Mouse (Mus musculus) midbrain, embryonic 16.5 days (tissue): ENCODE results near the gene Unc5b. TPM values are rescaled to one million over a fixed set of nuclear protein-coding genes. Genes with fewer than 3 reads are reported as not detected.

Experiments
- ATAC-seq: fragments of 200-750 bp; cut with Nextera tagmentation; 2 replicates; pipeline ENCODE4 v1.8.0; 2017; ENCODE audit warnings: moderate TSS enrichment
- H3K27ac ChIP-seq: fragments of 300-500 bp; sonication (generic); 2 replicates; pipeline ENCODE4 v1.5.1; 2014; ENCODE audit warnings: mild to moderate bottlenecking, low read length, mixed read lengths
- H3K27me3 ChIP-seq: fragments of 300-500 bp; sonication (generic); 2 replicates; pipeline ENCODE4 v1.6.1; 2014; ENCODE audit warnings: low read depth, low read length, mixed read lengths; ENCODE audit not compliant: control insufficient read depth, insufficient read depth
- H3K36me3 ChIP-seq: fragments of 300-500 bp; sonication (generic); 2 replicates; pipeline ENCODE4 v1.6.1; 2014; ENCODE audit warnings: mild to moderate bottlenecking, low read length, moderate library complexity, mixed read lengths; ENCODE audit not compliant: control insufficient read depth, insufficient read depth
- H3K4me1 ChIP-seq: fragments of 300-500 bp; sonication (generic); 2 replicates; pipeline ENCODE4 v1.6.1; 2014; ENCODE audit warnings: mild to moderate bottlenecking, low read length, mixed read lengths; ENCODE audit not compliant: control insufficient read depth, insufficient read depth
- H3K4me2 ChIP-seq: fragments of 300-500 bp; sonication (generic); 2 replicates; pipeline ENCODE4 v1.6.1; 2014; ENCODE audit warnings: mild to moderate bottlenecking, low read length, mixed read lengths
- H3K4me3 ChIP-seq: fragments of 300-500 bp; sonication (generic); 2 replicates; pipeline ENCODE4 v1.5.1; 2014; ENCODE audit warnings: low read depth, mild to moderate bottlenecking, low read length, moderate library complexity, mixed read lengths
- H3K9ac ChIP-seq: fragments of 300-500 bp; sonication (generic); 2 replicates; pipeline ENCODE4 v1.6.1; 2014; ENCODE audit warnings: low read depth, low read length, mixed read lengths
- H3K9me3 ChIP-seq: fragments of 300-500 bp; sonication (generic); replicated peaks from 2 replicates; pipeline ENCODE4 v1.6.1; 2014; ENCODE audit warnings: mild to moderate bottlenecking, low read length, mixed read lengths; ENCODE audit not compliant: control insufficient read depth, poor library complexity, severe bottlenecking
- WGBS: fragments of 180-500 bp; shearing (Covaris S2); extraction: QIAGEN DNeasy Blood & Tissue Kit; methylation state at CpG from one replicate; pipeline ENCODE4 v1.1.7; 2014; 5-methylcytosine and 5-hydroxymethylcytosine counted together
- polyA plus RNA-seq: library from polyadenylated mRNA; unstranded; fragments of >200 nt; fragmentation: Nextera tagmentation; extraction: Ambion mirVana; gene quantifications from 2 replicates; pipeline ENCODE4 v1.2.1, GENCODE M21; 2015

Gene Unc5b
- polyA plus RNA-seq, 1 experiment from 2014 or later: 2.0 TPM

- Histone ChIP-seq H3K9me3 (no peaks in the 10 kb centered on the region), H3K27ac (no peak overlapping the region), H3K9ac (no peak overlapping the region), H3K4me2 (peak overlapping the region; percentile 37), H3K36me3 (no peaks in the 10 kb centered on the region), H3K27me3 (no peaks in the 10 kb centered on the region), H3K4me3 (no peak overlapping the region), H3K4me1 (no peaks in the 10 kb centered on the region; the same call in 1 of the 2 replicates)
- WGBS: 8% methylated on average over 9 of the region's 9 CpGs
- ATAC-seq: peak; percentile 63
Measured at GRCm38 (mm10) chr10:60779628-60780027, 51.8 kb downstream of the Unc5b start.

GRCm38 (mm10) chr10:60778542-60778941 is 52.8 kb downstream of the Unc5b start:
- Histone ChIP-seq H3K36me3 (no peaks in the 10 kb centered on the region), H3K9ac (no peak overlapping the region)
- 64% methylated on average over 12 of the region's 12 CpGs for WGBS

GRCm38 (mm10) chr10:60775473-60775872 is 55.9 kb downstream of the Unc5b start:
- Histone ChIP-seq H3K4me3 (no peak overlapping the region), H3K27ac (no peak overlapping the region), H3K9me3 (no peaks in the 10 kb centered on the region), H3K4me1 (no peaks in the 10 kb centered on the region; the same call in 1 of the 2 replicates), H3K9ac (no peak overlapping the region), H3K4me2 (no peak overlapping the region), H3K36me3 (no peaks in the 10 kb centered on the region), H3K27me3 (no peaks in the 10 kb centered on the region)
- WGBS: 86% methylated on average over 6 of the region's 6 CpGs
- no peak for ATAC-seq

More at GRCm38 (mm10) chr10:60778542-60778941, 52.8 kb downstream of the Unc5b start:
- H3K27me3 ChIP-seq: no peaks in the 10 kb centered on the region
- H3K4me1 ChIP-seq: no peaks in the 10 kb centered on the region; the same call in 1 of the 2 replicates
- no peak overlapping the region for H3K4me3 ChIP-seq
- no peak overlapping the region for H3K4me2 ChIP-seq
- H3K9me3 ChIP-seq: no peaks in the 10 kb centered on the region
- ATAC-seq: peak; percentile 25; the same call in 1 of the 2 replicates
- no peak overlapping the region for H3K27ac ChIP-seq

GRCm38 (mm10) chr10:60774616-60775015 is 56.8 kb downstream of the Unc5b start:
- no peaks in the 10 kb centered on the region for H3K36me3 ChIP-seq
- no peak overlapping the region for H3K27ac ChIP-seq
- no peaks in the 10 kb centered on the region for H3K4me1 ChIP-seq
- no peak overlapping the region for H3K9ac ChIP-seq
- no peak overlapping the region for H3K4me3 ChIP-seq
- H3K4me2 ChIP-seq: no peak overlapping the region
- no peak for ATAC-seq
- no peaks in the 10 kb centered on the region for H3K27me3 ChIP-seq
- WGBS: 92% methylated on average over 13 of the region's 13 CpGs
- no peaks in the 10 kb centered on the region for H3K9me3 ChIP-seq

- Histone ChIP-seq H3K9ac (no peak overlapping the region), H3K4me1 (no peaks in the 10 kb centered on the region), H3K36me3 (no peaks in the 10 kb centered on the region), H3K4me3 (no peak overlapping the region), H3K27me3 (no peaks in the 10 kb centered on the region), H3K27ac (no peak overlapping the region), H3K9me3 (no peaks in the 10 kb centered on the region), H3K4me2 (no peak overlapping the region)
- ATAC-seq: no peak
- 73% methylated on average over 4 of the region's 4 CpGs for WGBS
Measured at GRCm38 (mm10) chr10:60770855-60771254, 60.5 kb downstream of the Unc5b start.

GRCm38 (mm10) chr10:60768614-60769013 is 62.8 kb downstream of the Unc5b start:
- no peak overlapping the region for H3K4me2 ChIP-seq
- H3K4me3 ChIP-seq: no peak overlapping the region
- no peak overlapping the region for H3K9ac ChIP-seq
- H3K4me1 ChIP-seq: no peaks in the 10 kb centered on the region
- no peak for ATAC-seq
- H3K27me3 ChIP-seq: no peaks in the 10 kb centered on the region
- WGBS: 89% methylated on average over 7 of the region's 7 CpGs
- no peak overlapping the region for H3K27ac ChIP-seq
- H3K9me3 ChIP-seq: no peaks in the 10 kb centered on the region
- no peaks in the 10 kb centered on the region for H3K36me3 ChIP-seq

- no peak overlapping the region for H3K27ac ChIP-seq
- H3K9ac ChIP-seq: no peak overlapping the region
- WGBS: 93% methylated on average over 7 of the region's 7 CpGs
Measured at GRCm38 (mm10) chr10:60767400-60767799, 64.0 kb downstream of the Unc5b start.

GRCm38 (mm10) chr10:60762126-60762525 is 69.3 kb downstream of the Unc5b start:
- WGBS: 92% methylated on average over 1 of the region's 1 CpGs
- Histone ChIP-seq H3K36me3 (no peaks in the 10 kb centered on the region), H3K9ac (no peak overlapping the region), H3K27me3 (no peaks in the 10 kb centered on the region), H3K27ac (no peak overlapping the region), H3K4me2 (no peak overlapping the region), H3K4me3 (no peak overlapping the region), H3K4me1 (no peaks in the 10 kb centered on the region), H3K9me3 (no peaks in the 10 kb centered on the region)
- no peak for ATAC-seq

More at GRCm38 (mm10) chr10:60767400-60767799, 64.0 kb downstream of the Unc5b start:
- no peak for ATAC-seq
- no peaks in the 10 kb centered on the region for H3K9me3 ChIP-seq
- H3K4me2 ChIP-seq: no peak overlapping the region
- no peaks in the 10 kb centered on the region for H3K36me3 ChIP-seq
- no peak overlapping the region for H3K4me3 ChIP-seq
- no peaks in the 10 kb centered on the region for H3K4me1 ChIP-seq
- no peaks in the 10 kb centered on the region for H3K27me3 ChIP-seq

- Histone ChIP-seq H3K4me3 (no peak overlapping the region), H3K36me3 (no peaks in the 10 kb centered on the region), H3K27ac (no peak overlapping the region), H3K9me3 (no peaks in the 10 kb centered on the region; the same call in 1 of the 2 replicates), H3K4me1 (no peaks in the 10 kb centered on the region), H3K27me3 (no peaks in the 10 kb centered on the region), H3K4me2 (no peak overlapping the region), H3K9ac (no peak overlapping the region)
- peak; percentile 84 for ATAC-seq
- 4% methylated on average over 14 of the region's 14 CpGs for WGBS
Measured at GRCm38 (mm10) chr10:60760377-60760776, 71.0 kb downstream of the Unc5b start.
